Comparison of ENCODE assay signal across 8 mouse cellular contexts in genomic region chr16:33185261-33186046, GRCm38 (mm10). TPM values are rescaled to one million over a fixed set of nuclear protein-coding genes. Genes with fewer than 3 reads are reported as not detected.
DNase-seq lines count a peak whose midpoint lies in the region; ATAC-seq and TF ChIP-seq lines count a peak whose summit lies in the region.

No protein-coding gene starts in this region.

- TF ChIP-seq POLR2A in cortical plate, adult 2 months (IDR thresholded peaks at IDR 0.05; ENCODE audit: extremely low read depth, insufficient read depth, low read length): no peak

- peak overlapping the region; percentile 92 for H3K4me2 ChIP-seq in intestine, embryonic 15.5 days (replicated peaks)
- H3K4me2 ChIP-seq in liver, postnatal 0 days (ENCODE audit: low read depth, low read length): peak overlapping the region; percentile 85
- H3K4me2 ChIP-seq in neural tube, embryonic 12.5 days (replicated peaks): peak overlapping the region; percentile 98

- peak overlapping the region; percentile 88 for H3K27ac ChIP-seq in cortical plate, adult 2 months (ENCODE audit: insufficient read depth, low read length)
- H3K27ac ChIP-seq in intestine, embryonic 15.5 days: peak overlapping the region; percentile 94
- peak overlapping the region; percentile 90 for H3K27ac ChIP-seq in liver, postnatal 0 days (ENCODE audit: low read depth)
- H3K27ac ChIP-seq in neural tube, embryonic 12.5 days: peak overlapping the region; percentile 75

- no peaks in the 10 kb centered on the region for H3K9me3 ChIP-seq in intestine, embryonic 15.5 days
- H3K9me3 ChIP-seq in liver, postnatal 0 days (ENCODE audit: low read length): no peaks in the 10 kb centered on the region
- no peaks in the 10 kb centered on the region for H3K9me3 ChIP-seq in neural tube, embryonic 12.5 days

- no peak for TF ChIP-seq EP300 in liver, postnatal 0 days (IDR thresholded peaks at IDR 0.05; ENCODE audit: low read depth)

- DNase-seq in adrenal gland, adult 2 months: peak; percentile 82
- DNase-seq in gastrocnemius, postnatal 25 days: peak; percentile 28
- DNase-seq in liver, postnatal 0 days: peak; percentile 71
- DNase-seq in urinary bladder, adult 2 months (ENCODE audit: low spot score): peak; percentile 36

- H3K9ac ChIP-seq in intestine, embryonic 15.5 days: peak overlapping the region; percentile 99
- H3K9ac ChIP-seq in liver, postnatal 0 days (replicated peaks): peak overlapping the region; percentile 92
- H3K9ac ChIP-seq in neural tube, embryonic 12.5 days: peak overlapping the region; percentile 92

- H3K36me3 ChIP-seq in intestine, embryonic 15.5 days: no peaks in the 10 kb centered on the region
- H3K36me3 ChIP-seq in liver, postnatal 0 days (replicated peaks; ENCODE audit: insufficient read depth, low read length): peaks cover 3% of the 10 kb centered on the region; the same call in 1 of the 2 replicates
- H3K36me3 ChIP-seq in neural tube, embryonic 12.5 days: no peaks in the 10 kb centered on the region

- H3K4me1 ChIP-seq in cortical plate, adult 2 months (ENCODE audit: control insufficient read depth, insufficient read depth, low read length): peaks cover 6% of the 10 kb centered on the region
- H3K4me1 ChIP-seq in intestine, embryonic 15.5 days (replicated peaks): peaks cover 10% of the 10 kb centered on the region
- peaks cover 16% of the 10 kb centered on the region for H3K4me1 ChIP-seq in liver, postnatal 0 days (ENCODE audit: insufficient read depth)
- peaks cover 20% of the 10 kb centered on the region for H3K4me1 ChIP-seq in neural tube, embryonic 12.5 days

- peak; percentile 52 for ATAC-seq in CD4-positive, CD25-positive, alpha-beta regulatory T cell, adult 4 months
- ATAC-seq in intestine, embryonic 15.5 days: peak; percentile 84
- peak; percentile 71 for ATAC-seq in liver, postnatal 0 days
- peak; percentile 73 for ATAC-seq in neural tube, embryonic 12.5 days (ENCODE audit: low FRiP score, low read depth)

- under 1% methylated on average over 59 of the region's 59 CpGs for WGBS in intestine, embryonic 15.5 days
- WGBS in liver, postnatal 0 days (ENCODE audit: insufficient replicate concordance): under 1% methylated on average over 59 of the region's 59 CpGs
- WGBS in neural tube, embryonic 12.5 days: under 1% methylated on average over 59 of the region's 59 CpGs

- no peak for TF ChIP-seq CTCF in cortical plate, adult 2 months (IDR thresholded peaks at IDR 0.05; ENCODE audit: extremely low read depth, insufficient read depth, low read length)
- no peak for TF ChIP-seq CTCF in liver, postnatal 0 days (IDR thresholded peaks at IDR 0.05; ENCODE audit: low read depth)

- no peaks in the 10 kb centered on the region for H3K27me3 ChIP-seq in intestine, embryonic 15.5 days (replicated peaks)
- no peaks in the 10 kb centered on the region for H3K27me3 ChIP-seq in liver, postnatal 0 days (ENCODE audit: insufficient read depth, low read length)
- H3K27me3 ChIP-seq in neural tube, embryonic 12.5 days (replicated peaks): no peaks in the 10 kb centered on the region

- peak overlapping the region; percentile 92 for H3K4me3 ChIP-seq in cortical plate, adult 2 months (ENCODE audit: insufficient read depth, low read length)
- peak overlapping the region; percentile 96 for H3K4me3 ChIP-seq in intestine, embryonic 15.5 days (replicated peaks)
- peak overlapping the region; percentile 84 for H3K4me3 ChIP-seq in liver, postnatal 0 days (ENCODE audit: low read depth, low read length)
- peak overlapping the region; percentile 91 for H3K4me3 ChIP-seq in neural tube, embryonic 12.5 days

RNA-seq across cellular contexts. Expression of gene Osbpl11, which starts 0.6 kb away (rescaled TPM):
- polyA plus RNA-seq in CD4-positive, CD25-positive, alpha-beta regulatory T cell, adult 4 months (2017; shearing (Covaris generic)): 1 to 10 TPM; 5.1 to 8.6 TPM
- total RNA-seq in adrenal gland, adult 2 months (2021): 10 to 100 TPM; 37.9 to 43.7 TPM
- polyA plus RNA-seq in adrenal gland, adult 2 months (2012; rRNA removed): 14.0 and 16.4 TPM in 2 replicates
- 9.9 and 10.5 TPM in 2 replicates for polyA plus RNA-seq in cortical plate, adult 2 months (2012; rRNA removed)
- total RNA-seq in gastrocnemius, postnatal 25 days (2021): 10 to 100 TPM; 13.8 to 14.5 TPM
- polyA plus RNA-seq in intestine, embryonic 15.5 days (2015; fragmentation: Nextera tagmentation; extraction: Ambion mirVana): 14.7 and 15.2 TPM in 2 replicates
- 6.2 and 6.3 TPM in 2 replicates for polyA plus RNA-seq in liver, postnatal 0 days (2015; fragmentation: Nextera tagmentation; extraction: Ambion mirVana)
- polyA plus RNA-seq in neural tube, embryonic 12.5 days (2016; fragmentation: Nextera tagmentation; extraction: Ambion mirVana): 27.0 and 30.6 TPM in 2 replicates
- 12.1 and 13.6 TPM in 2 replicates for polyA plus RNA-seq in urinary bladder, adult 2 months (2012; rRNA removed)

Comparison
In these comparisons a context has a peak if more than half of its experiments do, and no peak if none do; other contexts are left out.
1. Peak in every context shown above with its lines: DNase-seq, ATAC-seq, H3K4me3 ChIP-seq and H3K27ac ChIP-seq.
2. DNase-seq: peak in every context shown above with its lines; median percentile 82 in adrenal gland, adult 2 months; 71 in liver, postnatal 0 days; 36 in urinary bladder, adult 2 months; 28 in gastrocnemius, postnatal 25 days.